Mouse (Mus musculus) gastrocnemius, postnatal 10 days (tissue): ENCODE data around the gene Phf2. TPM values are rescaled to one million over a fixed set of nuclear protein-coding genes. Genes with fewer than 3 reads are reported as not detected.

Experiments used
- DNase-seq: peaks from one replicate; pipeline ENCODE4 v3.0.0; 2021; ENCODE audit warnings: mixed read lengths
- long read RNA-seq, 2 experiments: library from polyadenylated mRNA; stranded (forward); transcript quantifications; one replicate each; pipeline ENCODE4 v2.0.0; 2021
- total RNA-seq, 2 experiments: library from RNA; stranded (reverse); gene quantifications; 2 replicates each; pipeline ENCODE4 v1.2.3; 2021

Phf2 gene
- 10 to 100 TPM; 26.8 to 30.3 TPM for total RNA-seq
- long read RNA-seq, experiment 1, full-length matches to known transcripts: 7 of 22 reads
- long read RNA-seq, experiment 1, partial matches to known transcripts: 13 of 22 reads
- long read RNA-seq, experiment 1, other reads (novel, unspliced or antisense): 2 of 22 reads
- long read RNA-seq, experiment 2, full-length matches to known transcripts: 7 of 13 reads
- long read RNA-seq, experiment 2, partial matches to known transcripts: 6 of 13 reads
- long read RNA-seq, experiment 2, other reads (novel, unspliced or antisense): 0 of 13 reads

GRCm38 (mm10) chr13:48870771-48871731, at the start of gene Phf2:
Gene Phf2 (minus strand): TSS chr13:48871119.
- DNase-seq: peak; percentile 56

DNA sequence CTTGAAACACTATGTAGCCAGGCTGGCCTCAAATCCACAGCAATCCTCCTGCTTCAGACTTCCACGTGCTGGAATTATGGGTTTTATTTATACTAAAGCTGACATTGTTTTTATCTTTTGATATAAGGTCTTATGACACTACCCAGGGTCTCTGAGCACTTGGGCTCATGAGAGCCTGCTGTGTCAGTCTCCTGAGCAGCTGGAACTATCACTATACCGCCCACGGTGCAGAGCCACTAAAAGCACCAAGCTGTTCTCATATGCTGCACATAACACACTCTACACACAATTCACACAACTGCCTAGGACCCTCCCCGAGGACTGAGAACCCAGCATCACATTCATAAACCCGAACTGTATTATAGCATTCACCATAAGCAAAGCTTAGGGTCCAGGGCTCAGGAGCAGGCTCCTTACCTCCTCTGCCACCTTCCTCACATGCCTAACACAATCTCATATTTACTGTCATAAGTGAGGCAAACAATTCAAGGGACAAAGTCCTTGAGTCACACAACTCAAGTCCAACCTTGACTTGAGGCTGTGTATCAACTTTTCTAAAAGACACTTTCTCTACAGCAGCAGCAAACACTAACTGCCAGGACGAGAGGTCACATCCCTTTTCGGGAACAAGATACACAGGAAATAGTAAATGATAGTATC, 49.0 kb upstream of the Phf2 start:
- DNase-seq: no peak

DNA sequence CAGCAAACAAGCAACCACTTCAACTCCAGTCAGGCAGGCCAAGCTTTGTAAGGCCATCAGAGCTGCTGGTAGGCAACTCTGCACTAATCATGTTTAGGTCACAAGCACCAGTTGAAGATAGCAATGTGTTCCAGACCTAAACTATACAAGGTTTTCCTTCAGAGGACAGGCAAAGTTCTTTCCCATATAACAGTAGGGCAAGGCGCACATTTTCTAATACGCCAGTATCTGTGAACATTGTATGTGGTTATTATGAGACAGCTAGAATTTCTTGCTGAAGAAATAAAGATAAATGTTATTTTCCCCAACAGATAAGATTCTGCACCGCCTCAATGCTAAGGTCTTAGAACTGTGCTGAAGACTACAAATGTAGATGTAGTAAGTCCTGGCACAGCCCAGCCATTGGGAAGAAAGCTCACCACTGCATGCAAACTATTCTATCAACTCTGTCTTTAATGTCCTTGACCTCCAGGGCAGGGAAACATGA, 46.2 kb upstream of the Phf2 start:
- no peak for DNase-seq

DNA sequence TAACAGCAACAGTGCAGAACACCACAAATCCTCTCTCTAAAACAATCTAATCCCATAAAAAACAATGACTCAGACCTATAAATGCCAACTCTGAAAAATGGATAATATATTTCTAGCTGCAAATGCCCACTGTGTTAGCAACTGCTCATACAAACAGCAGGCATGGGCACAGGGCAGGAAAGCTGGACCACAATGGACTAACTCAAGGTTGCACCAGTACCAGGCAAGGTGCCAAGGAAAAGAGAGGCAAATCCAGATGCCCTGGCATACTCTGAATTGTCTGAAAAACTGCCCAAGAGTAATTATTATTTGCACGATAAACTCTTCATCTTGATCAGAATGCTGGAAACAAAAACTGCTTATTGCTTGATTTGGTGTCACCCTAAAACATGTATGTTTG, 42.8 kb upstream of the Phf2 start:
- DNase-seq: no peak

GRCm38 (mm10) chr13:48913141-48913540, 42.2 kb upstream of the Phf2 start:
- no peak for DNase-seq

- DNase-seq: no peak
These were observed 40.5 kb upstream of the Phf2 start for GRCm38 (mm10) chr13:48911426-48911825.

GRCm38 (mm10) chr13:48905458-48905857, 34.5 kb upstream of the Phf2 start:
- no peak for DNase-seq

DNA sequence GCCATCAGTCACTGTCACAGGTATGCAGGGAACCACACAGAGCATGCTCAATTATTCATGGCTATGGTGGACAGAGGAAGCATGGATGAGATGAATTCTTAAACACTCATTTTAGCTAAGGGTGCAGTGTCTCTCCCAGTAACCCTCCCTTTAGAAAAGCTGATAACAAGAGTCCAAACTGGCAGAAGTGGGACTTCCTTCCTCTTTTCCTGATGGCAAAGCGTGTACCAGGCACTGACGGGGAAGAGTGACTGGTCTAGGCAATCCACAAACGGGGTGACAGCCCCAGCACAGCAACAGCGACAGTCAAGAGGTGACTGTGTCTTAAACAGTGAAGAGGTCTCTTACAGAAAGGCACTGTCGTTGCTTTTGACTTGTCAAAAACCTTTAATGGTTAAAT, 24.5 kb upstream of the Phf2 start:
- DNase-seq: no peak

DNA sequence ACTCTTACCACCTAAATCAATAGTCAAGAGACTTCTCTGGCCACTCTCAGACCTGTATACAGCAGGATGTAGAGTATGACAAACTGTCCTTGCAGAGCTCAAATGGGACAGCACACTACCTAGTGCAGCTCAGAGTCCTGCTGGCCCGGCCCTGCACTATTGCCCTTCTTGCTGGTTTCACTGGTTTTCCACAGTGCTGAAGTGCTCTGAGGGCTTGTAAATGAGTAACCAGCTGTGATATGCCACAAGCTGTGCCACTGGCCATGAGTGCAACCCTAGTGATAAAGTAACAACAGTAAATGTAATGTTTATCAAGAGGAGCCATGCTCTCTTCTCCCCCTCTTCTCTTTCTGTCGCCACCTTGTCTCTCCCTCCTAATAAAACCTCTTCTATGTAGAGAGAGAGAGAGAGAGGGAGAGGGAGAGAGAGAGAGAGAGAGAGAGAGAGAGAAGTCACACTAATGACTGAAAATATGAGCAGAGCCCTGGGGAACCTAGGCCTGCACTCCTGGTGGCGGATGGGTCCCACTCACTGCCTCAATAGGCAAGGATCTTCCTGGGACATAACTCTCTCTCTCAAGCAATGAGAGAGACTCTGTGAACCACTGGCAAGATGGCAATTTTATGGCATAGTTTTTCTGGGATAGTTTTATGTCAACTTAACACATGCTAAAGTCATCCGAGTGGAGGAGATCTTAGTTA, 19.5 kb upstream of the Phf2 start:
- DNase-seq: no peak

- DNase-seq: peak; percentile 99
These were observed 7.6 kb upstream of the Phf2 start for GRCm38 (mm10) chr13:48878534-48878933.

DNA sequence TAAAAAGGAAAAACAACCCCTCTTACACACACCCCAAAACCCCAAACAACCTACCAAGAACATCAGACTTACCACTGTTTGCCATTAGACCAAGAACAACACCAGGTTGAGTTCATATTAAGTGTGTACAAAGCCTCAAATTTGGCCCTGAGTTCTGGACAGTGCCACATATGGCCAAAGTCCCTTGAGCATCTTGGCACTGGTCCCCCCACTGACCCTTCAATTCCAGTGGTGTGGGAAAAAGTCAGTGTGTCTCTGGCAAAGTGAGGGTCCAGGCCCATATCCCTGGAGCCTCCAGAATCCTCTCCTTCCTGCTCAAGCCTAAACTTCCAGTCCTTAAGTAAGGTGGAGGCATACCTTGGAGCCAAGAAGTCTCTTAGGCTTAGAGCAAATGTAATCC, 6.9 kb upstream of the Phf2 start:
- no peak for DNase-seq

GRCm38 (mm10) chr13:48872726-48873125, 1.8 kb upstream of the Phf2 start:
- no peak for DNase-seq

DNA sequence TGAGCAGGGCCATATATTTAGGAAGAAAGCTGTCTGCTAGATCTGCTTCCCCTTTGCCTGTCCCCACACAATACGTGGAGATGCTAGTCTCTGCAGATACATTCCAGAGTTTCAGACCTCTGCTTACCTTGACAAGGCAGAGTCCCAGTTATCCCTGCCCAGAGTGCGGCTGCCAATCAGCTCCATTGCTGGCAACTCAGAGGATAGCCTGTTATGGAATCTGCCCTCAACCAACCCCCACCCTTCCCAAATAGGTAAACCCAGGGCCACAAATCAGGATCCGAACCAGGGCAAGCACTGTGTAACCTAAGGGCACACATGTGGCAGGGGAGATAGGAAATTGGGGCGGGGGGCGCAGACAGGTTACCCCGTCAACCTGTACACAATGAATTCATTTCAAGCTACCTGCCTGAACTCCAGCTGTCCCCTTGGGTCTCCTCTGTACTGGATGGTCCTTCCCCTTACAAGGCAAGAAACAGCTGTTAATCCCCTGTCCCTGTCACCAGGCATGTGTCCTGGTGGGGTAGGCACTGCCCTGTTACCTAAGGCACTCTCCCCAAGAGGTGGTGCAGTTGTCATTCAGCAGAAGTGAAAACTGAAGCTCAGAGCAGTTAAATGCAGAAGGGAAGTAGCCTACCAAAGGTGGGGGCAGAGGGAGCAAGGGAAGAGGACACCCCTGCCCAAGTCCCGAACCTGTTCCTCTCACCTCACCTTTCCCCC, 1.1 kb upstream of the Phf2 start:
- DNase-seq: no peak

DNA sequence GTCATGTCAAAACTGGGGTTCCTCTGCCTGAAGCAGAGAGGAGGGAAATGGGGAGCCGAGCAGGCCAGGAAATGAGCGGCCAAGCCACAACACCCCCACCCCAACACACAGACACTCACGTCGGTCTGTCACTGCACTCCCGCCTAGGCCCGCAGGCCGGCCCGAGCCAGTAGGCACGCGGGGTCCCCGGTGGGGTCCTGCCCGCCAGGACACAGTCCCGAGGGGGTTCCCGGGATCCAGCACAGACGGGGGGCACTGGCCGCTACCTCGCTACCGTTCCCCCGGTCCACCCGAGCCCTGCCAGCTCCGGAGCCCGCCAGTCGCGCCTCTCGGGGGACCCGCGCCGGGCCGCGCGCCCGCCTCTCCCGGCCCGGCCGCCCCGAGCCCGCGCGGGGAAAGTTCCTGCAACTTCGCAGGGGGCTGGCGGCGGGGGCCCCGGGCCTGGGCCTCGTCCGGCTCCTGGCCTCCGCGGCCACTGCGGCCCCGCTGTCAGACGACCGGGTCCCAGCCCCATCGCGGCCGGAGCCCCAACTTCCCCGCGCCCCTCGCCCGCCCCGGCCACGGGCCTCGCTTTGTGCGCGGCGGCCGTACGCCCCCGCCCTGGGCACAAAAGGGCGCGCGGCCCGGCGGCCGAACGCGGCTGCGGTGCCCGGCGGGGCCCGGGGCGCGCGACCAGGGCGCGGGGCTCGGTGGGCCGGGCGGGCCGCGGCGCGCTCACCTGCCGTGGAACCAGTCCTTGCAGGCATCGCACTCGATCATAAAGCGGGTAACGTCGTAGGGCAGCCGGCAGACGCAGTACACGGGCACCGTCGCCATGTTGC, 759 bp downstream of the Phf2 start:
- DNase-seq: peak; percentile 66

DNA sequence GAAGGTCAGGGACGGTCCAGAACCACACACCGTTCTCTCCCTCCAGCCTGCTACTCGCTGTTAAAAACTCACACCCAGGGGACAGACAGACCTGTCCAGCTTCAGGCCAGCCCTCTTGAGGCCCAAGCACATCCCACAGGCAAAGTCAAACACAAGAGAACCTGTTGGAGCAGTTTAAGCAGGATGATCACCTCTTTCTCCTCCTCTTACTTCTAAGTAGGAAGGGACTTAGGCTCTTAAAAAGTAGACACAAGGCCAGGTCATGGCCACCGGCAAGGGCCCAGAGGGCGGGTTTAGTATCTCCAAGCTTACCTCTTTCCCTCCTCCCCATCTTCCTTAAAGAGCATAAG, 1.3 kb downstream of the Phf2 start:
- no peak for DNase-seq

GRCm38 (mm10) chr13:48869088-48869487, 1.8 kb downstream of the Phf2 start:
- DNase-seq: no peak

DNA sequence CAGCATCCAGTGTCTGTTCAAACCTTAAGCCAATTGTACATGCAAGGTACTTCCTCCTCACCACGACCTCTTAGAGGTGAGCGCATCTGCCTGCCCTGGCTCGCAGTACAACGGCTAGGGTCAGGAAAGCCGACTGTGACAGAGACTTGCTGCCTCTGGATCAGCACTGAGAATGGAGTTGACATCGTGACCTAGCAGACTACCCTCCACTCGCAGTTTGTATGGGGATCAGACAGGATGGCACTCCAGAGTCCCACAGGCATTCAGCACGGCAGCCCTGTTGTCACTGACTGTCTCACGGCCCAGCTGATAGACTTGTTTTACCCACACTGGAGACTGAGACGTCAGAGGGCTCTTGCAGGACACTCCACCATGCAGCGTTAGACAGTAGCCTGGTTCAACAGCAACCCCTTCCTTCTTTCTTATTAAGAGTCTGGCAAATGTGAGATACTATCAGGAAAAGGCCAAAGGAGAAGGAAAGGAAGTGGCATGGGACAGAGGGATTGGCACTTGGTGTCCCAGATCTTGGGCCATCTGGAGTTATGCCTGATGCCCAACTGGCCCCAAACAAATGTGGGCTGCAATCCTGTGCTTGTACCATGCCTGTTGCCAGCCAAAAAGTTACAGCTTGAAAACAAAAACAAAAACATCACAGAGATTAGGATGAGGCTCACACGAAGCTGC, 6.1 kb downstream of the Phf2 start:
- no peak for DNase-seq

DNA sequence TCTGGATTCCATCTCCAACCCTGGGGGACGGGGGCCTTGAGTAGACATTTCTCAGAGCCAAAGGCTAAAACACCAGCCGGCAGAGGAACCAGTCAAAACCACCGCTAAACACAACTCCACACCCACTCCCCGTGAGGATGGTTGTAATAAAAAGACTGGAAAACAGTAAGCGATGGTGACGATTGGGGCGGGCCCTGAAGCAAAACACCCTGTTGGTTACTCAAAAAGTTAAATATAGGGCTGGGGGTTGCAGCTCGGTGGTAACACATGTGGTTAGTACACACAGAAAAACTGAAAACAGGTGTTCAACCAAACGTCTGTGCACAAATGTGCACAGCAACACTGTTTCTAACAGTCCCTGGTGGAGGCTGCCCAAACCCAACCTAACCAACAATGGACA, 7.4 kb downstream of the Phf2 start:
- DNase-seq: no peak

- DNase-seq: no peak
These were observed 9.0 kb downstream of the Phf2 start for GRCm38 (mm10) chr13:48861913-48862312.

- DNase-seq: no peak
These were observed 12.1 kb downstream of the Phf2 start for GRCm38 (mm10) chr13:48858779-48859178.
